Mouse (Mus musculus) embryo, embryonic 11 days (tissue): ENCODE measurements around the gene Hspa5.
"Not testable (repeated sequence)": the region's sequence is repeated elsewhere in the genome, so short reads cannot be mapped to it uniquely, and the experiment has no call there.

Experiments
- DNase-seq: peaks from one replicate; pipeline ENCODE4 v3.0.0-alpha.2; 2015

The Hspa5 gene

DNA sequence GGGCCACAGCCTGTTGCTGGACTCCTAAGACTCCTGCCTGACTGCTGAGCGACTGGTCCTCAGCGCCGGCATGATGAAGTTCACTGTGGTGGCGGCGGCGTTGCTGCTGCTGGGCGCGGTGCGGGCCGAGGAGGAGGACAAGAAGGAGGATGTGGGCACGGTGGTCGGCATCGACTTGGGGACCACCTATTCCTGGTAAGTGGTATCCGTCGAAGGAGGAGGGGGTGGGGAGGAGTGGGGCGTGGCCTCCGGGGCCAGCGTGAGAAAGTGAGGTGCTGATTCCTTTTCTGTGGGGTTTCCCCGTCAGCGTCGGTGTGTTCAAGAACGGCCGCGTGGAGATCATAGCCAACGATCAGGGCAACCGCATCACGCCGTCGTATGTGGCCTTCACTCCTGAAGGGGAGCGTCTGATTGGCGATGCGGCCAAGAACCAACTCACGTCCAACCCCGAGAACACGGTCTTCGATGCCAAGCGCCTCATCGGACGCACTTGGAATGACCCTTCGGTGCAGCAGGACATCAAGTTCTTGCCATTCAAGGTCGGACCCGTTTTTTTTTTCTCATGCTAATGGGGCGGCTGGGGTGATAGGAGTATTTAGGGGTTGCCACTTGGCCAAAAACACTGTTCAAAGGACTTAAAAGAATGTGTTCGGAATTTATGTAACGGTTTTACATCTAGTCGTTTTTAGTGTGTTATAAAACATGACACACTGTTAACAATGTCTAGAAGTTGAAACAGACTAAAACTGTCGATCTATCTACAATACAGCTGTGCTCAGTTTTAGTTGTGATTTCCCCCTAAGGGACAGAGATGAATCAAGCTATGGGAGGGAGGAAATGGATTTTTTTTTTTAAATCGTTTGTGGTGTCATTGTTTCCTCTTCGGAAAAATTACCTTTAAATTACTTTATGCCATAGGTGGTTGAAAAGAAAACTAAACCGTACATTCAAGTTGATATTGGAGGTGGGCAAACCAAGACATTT is 774 bp downstream of the Hspa5 start:
- peak; percentile 59 for DNase-seq

DNA sequence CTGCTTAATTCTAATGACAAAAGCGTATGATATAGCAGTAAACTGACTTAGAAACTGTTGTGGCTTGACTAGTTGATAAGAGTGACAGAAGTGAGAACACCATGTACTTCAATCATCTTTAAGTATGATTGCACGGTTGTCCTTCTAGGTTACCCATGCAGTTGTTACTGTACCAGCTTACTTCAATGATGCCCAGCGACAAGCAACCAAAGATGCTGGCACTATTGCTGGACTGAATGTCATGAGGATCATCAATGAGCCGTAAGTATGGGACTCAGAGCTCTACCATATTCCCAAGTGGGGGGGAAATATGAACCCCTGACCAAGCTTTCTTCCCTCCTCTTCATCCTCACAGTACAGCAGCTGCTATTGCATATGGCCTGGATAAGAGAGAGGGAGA is 1.9 kb downstream of the Hspa5 start:
- DNase-seq: no peak

DNA sequence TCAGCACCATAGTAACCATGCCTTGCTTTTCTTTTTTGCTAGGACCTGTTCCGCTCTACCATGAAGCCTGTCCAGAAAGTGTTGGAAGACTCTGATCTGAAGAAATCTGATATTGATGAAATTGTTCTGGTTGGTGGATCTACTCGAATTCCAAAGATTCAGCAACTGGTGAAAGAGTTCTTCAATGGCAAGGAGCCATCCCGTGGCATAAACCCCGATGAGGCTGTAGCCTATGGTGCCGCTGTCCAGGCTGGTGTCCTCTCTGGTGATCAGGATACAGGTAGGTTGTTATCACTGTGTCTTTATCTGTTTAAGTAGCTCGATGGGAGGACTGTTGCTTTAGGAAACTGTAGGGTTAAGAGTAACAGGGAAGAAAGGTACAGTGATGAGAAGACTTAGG is 2.7 kb downstream of the Hspa5 start:
- DNase-seq: no peak

DNA sequence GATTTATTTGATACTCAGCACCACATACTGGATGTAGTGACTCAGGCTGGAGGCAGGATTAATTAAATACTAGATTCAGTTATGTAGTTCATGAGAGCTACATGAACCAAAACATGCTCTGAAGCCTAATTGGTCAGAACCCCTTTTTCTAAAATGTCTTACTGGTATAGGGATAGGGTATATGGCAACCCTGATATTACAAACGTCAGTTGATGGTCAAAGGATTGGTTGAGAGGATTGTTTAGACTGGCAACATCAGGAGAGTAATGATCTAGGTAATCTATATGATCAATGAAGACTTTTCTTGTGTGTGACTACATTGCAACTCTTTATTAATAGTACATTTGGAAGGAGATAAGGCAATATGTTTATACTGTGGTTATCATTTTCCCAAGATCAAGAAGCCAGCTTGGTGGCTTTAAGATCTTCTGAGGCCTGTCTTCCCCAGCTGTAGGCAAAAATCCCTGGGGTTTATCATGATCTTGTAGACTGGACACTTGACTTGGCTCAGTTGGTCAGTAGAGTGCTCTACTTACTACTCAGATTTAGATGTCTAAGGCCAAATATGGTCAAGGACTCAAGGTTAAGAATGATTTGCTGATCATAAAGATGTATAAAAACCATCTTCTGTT is 5.6 kb downstream of the Hspa5 start:
- no peak for DNase-seq

DNA sequence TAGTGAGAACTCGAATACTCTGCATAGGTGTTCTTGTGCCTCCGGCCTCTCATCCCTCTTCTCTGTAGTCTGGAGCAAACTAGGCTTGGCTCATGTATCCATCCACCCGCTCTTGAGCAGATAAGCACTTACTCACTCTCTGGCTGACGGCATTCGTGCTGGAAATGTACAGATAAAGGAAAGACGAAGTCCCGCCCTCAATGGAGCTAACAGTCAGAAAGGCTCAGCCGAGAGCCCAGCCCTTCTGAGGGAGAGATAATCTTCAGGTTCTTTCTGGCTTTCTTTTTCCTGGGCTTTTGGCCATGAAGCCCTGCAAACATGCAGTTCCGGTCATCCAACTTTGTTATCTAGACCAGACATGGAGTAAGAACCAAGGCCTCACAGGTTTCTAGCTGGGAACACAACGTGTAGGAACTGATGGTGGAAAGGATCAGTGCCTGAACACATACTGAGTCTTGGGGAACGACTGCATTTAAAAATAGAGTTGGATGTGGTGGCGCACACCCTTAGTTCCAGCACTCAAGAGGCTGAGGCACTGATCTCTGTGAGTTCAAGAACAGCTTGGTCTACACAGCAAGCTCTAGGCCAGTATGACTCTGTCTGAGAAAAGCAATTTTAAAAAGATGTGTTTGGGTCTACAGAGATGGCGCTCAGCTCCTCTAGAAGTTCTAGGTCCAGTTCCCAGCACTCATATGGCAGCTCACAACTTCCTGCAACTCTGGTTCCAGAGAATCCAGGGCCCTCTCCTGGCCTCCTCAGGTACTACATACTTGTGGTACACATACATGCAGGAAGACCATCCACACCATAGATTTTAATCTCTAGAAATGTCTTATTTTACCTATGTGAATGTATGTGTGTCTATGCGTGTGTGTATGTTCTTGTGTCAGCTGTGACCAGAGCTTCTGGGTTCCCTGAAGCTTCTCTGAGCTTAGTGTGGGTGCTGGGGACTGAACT is 11.6 kb downstream of the Hspa5 start:
- DNase-seq: no peak

DNA sequence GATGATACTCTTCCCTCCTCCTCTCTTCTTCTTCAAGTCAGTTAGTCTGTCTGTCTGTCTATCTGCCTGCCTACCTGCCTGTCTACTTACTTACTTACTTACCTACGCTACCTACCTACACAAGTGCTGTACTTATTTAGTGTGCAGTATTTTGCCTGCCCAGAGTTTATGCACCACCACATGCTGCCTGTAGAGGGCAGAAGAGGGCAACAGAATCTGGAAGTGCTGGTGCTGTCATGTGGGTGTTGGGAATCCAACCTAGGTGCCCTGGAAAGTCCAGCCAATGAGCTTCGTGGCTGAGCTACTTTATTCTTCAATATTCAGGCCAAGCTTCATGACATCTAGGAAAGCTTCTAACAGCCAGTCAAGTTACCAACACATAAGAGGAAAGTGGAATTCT is 12.3 kb downstream of the Hspa5 start:
- DNase-seq: peak; percentile 35

DNA sequence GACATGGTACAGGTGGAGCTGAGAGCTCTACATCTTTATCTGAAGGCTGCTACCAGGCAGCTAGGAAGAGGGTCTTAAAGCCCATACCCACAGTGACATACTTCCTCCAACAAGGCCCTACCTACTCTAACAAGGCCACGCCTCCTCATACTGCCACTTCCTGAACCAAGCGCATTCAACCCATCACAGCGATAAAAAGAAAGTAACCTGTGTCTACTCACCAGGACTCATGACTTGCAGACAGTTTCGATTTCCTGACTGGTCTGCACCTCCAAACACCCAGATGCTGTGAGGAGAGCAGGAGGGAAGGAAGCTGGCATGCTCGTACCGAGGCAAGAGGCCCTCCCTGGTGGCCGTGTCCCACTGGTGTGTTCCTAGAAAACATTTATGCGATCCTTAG is 18.5 kb downstream of the Hspa5 start:
- no peak for DNase-seq

DNA sequence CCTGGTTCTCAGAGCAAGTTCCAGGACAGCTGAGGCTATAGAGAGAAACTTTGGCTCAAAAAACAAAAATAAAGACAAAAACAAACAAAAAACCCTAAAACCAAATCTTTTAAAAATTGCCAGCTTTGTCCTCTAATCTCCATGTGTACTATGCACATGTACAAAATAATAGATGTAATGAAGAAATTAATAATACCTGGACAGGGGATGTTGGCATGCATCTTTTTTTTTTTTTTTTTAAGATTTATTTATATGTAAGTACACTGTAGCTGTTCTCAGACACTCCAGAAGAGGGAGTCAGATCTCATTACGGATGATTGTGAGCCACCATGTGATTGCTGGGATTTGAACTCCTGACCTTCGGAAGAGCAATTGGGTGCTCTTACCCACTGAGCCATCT is 20.8 kb downstream of the Hspa5 start:
- DNase-seq: not testable (repeated sequence)

DNA sequence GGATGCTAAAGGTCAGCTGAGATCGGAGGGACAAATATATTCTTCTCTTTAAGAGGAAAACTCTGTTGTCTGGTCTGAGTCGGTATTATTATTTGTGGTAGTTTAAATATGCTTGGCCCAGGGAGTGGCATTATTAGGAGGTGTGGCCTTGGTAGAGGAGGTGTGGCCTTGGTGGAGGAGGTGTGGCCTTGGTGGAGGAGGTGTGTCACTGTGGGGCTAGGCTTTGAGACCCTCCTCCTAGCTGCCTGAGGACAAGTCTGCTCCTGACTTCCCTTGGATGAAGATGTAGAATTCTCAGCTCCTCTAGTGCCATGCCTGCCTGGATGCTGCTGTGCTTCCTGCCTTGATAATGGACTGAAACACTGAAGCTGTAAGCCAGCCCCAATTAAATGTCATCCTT is 22.7 kb downstream of the Hspa5 start:
- DNase-seq: no peak

DNA sequence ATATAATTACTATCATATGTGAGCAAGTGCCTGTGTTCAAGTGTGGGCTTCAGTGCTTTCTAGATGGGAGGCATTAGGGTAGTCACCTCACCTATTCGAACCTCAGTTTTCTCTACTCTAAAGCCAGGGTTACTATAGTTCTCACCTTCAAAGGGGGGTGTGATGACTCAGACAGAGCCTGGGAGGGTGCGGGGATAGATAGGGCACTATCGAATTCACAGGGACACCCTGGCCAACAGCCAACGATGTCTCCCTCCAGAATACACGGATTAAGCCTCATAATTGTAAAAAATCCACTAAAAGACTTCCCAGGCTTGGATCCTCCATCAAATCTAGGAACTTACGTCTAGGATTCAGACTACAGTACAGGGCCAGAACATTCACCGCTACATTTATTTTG is 23.7 kb downstream of the Hspa5 start:
- no peak for DNase-seq

DNA sequence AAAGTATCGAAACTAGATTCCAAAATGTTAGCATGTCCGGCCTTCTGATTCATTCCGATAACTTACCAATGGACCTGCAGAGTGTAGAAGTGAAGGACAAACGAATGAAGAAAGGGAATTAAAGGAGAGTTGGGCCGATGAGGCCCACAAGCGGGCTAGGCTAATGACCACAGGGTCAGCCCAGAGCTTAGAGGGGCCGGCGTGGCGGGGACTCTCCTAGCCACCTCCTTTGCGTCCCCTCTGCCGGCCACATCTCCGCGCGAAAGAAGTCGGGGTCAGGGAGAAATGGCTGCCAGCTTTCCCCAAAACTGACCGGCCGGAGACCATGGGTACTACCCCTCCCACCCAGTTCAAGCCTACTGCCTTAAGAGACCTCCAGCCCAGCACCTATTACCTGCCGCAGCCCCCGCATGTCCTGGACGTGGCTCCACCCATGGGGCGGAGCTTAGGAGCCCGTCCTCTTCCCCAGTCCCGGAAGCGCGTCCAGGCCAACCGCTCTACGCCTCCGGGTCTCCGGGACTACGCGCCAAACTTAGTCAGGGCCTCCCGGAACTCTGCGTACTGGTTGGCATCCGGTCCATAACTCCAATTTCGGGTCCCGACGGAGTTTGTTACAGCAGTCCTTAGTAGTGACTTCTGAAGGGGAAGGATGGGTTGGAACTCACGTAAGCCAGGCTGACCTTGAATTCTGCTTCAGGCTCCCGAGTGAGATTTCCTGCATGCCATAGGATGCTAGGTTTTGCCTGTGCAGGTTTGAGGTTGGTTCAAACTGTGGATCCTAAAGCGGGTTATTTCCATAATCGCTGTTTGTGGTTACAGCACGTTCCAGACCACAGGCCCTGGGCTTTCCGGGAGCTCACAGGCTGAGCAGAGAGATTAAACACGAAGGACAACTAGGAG is 27.8 kb downstream of the Hspa5 start, which contains the start of gene Rabepk:
Gene Rabepk, minus strand, starts transcription at position 556 of the 900 bp plus-strand sequence.
- DNase-seq: peak; percentile 92

DNA sequence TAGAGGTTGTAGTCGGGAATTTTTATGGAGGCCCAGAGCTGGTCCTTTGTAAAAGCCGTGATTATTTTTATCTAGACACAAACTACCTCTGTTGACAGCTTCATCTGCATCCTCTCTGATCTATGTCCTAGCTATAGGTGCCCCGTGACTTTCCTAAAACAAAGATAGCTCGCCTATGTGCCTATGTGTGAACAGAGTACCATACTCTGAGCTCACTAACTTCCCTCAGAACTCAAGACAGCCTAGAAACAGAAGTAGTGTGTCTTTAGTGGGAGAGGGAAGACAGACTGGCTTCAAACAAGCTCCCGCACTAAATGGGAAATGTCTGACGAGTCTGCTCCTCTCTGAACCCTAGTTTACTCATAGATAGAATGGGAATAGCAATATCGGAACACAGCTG is 28.6 kb downstream of the Hspa5 start:
- DNase-seq: no peak

DNA sequence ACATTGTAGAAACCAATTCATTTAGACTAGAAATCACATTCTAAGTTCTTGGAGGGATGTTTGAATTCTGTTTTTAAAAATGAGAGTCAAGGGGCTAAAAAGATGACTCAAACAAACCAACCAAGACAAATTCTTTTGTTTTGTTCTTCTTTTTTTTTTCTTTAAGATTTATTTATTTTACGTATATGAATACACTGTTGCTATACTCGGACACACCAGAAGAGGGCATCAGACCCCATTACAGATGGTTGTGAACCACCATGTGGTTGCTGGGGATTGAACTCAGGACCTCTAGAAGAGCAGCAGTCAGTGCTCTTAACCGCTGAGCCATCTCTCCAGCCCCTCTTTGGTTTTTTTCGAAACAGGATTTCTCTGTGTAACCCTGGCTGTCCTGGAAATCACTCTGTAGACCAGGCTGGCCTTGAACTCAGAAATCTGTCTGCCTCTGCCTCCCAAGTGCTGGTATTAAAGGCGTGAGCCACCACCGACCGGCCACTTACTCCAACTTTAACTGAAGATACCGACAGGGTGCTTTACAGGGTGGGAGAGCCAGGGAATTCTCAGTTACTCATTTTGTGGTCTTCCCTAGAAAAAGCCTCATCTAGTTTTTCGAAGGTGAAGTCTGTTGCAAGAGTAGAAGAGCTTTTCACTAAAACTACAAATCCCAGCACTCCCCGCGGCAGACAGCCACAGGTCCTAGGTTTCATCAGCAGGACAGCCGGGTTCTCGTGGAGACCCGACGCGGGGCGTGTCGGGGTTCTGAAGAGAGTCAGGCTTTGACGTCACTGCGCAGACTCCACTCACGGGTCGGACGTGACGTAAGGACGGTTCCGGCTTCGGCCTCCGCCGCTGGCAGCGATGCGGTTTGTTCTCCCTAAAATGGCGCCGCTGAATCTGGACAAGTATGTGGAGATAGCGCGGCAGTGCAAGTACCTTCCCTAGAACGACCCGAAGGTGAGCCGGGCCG is 30.0 kb downstream of the Hspa5 start:
- DNase-seq: peak; percentile 100

DNA sequence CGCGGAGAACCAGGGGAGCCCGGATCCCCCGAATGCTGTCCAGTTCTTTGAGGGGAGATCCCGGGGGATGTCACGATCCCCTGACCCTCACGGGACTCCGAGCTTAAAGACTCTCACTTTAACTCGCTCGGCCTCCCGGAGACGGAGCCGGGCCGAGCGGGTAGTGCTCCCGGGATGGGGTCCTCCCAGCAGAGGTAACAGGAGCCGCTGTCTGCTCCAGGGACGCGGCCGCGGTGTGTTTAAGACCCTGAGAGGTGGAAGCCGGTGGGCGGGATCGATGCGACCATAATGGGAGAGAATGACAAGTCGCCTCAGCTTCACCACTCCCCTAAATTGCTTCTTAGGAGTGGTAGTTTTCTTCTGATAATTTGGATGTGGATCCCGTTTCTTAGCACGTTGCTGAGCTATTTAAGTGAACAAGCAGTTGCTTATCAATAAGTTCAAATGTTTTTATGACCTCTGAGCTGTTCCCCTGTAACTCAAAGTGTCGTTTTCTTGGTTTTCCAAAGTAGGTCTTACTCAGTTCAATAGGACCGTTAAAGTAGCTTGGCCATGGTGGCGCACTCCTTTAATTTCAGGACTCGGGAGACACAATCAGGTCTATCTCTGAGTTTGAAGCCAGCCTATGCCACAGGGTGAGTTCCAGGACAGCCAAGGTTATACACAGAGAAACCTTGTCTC is 30.9 kb downstream of the Hspa5 start:
- DNase-seq: peak; percentile 22

DNA sequence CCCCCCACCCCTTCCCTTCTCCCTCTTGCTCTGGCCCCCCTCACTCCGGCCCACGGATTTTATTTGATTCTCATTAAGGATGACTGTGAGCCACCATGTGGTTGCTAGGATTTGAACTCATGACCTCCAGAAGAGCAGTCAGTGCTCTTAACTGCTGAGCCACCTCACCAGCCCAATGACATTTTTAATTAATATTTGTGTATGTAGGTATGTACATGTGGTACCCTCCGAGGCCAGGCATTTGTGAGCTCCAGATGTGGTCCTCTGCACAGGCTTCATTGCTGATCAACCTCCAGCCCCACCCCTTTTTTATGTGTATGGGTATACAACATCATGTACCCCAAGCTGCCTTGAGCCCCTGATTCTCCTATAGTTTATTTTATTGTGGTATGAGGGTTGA is 32.0 kb downstream of the Hspa5 start:
- DNase-seq: no peak

DNA sequence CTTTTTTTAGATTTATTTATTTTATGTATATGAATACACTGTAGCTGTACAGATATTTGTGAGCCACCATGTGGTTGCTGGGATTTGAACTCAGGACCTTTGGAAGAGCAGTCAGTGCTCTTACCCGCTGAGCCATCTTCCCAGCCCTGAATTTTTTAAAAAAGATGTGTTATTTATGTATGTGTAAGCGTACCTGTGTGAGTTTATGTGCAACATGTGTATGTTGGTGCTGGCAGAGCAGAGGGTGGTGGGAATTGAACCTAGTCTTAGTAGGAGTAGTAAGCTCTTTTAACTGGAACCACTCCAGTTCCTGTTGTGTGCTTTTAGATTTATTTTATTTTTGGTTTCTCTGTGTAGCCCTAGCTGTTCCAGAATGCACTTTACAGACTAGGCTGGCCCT is 32.4 kb downstream of the Hspa5 start:
- DNase-seq: no peak

DNA sequence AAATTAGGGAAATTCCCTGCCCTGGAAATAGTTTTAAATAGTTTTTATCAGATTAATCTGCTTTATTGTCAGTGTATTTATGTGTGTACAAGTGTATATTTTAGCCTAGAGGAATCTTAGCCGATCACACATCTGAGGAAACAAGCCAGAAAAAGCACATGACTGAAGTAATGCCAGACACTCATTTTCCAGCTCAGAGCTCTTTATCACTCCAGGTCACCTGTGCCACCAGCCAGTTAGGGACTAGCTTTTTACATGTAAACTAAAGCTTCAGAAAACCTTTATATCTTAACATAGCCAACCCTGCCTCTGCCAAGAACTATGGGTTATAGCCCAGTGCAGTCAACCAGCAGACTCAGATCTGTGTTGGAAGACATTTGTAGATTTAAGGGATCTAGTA is 33.0 kb downstream of the Hspa5 start:
- no peak for DNase-seq

DNA sequence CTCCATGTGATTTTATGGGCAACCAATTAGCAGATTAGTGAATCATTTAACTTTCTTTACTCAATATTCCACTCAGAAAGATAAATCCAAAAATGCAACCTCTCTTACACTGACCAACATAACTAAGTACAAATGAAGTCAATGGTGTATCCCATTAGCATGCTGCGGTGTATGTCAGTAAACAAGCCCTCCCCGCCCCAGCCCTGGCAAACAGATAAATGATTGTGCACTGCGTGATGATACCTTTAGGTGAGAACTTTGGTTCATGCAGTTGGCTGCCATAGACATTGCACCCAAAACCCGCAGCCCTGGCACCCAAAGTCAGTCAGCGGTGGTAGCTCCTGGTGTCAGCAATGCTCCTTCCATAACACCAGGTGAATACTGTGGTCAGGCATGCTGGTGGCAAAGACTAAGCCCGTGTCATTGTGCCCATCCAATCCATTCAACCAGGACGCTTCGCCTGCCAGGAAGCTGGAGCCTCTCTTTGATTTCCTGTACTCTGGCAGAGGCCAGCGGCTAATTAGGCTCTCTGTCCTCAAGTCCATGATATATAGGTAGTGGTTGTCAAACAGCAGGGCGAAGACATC is 33.7 kb downstream of the Hspa5 start:
- DNase-seq: no peak

DNA sequence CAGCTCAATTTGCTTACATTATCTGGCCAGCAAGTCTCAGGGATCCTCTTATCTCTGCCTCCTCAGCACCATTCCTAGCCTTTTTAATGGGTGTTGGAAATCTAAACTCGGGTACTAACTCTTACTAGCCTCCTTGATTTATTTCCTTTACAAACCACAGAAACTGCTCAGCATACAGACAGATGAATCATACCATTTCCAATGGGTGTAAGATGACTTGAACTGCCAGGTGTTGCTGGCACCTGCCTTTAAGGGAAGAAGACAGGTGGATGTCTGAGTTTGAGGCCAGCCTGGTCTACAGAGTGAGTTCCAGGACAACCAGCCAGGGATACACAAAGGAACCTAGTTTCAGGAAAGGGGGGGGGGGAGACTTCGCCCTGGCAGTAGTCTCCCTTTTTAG is 36.3 kb downstream of the Hspa5 start:
- no peak for DNase-seq

DNA sequence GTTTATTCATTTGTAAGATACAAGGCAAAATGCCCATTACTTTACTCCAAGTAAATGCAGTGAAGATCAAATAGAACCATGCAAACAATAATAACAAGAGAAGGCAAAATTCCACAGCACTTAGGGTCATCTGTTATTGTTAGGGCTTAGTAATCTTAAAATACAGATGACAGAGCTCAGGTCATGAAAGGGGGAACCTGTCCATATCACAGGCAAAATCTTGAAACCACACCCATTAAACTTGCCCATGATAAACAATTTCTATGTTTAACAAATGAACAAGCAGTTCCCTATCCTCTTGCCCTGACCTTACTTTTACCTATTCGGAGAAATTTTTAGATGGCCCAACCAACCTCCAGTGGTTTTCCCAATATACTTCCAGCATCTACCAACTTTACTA is 37.8 kb downstream of the Hspa5 start:
- no peak for DNase-seq
